In the genomic region with DNA sequence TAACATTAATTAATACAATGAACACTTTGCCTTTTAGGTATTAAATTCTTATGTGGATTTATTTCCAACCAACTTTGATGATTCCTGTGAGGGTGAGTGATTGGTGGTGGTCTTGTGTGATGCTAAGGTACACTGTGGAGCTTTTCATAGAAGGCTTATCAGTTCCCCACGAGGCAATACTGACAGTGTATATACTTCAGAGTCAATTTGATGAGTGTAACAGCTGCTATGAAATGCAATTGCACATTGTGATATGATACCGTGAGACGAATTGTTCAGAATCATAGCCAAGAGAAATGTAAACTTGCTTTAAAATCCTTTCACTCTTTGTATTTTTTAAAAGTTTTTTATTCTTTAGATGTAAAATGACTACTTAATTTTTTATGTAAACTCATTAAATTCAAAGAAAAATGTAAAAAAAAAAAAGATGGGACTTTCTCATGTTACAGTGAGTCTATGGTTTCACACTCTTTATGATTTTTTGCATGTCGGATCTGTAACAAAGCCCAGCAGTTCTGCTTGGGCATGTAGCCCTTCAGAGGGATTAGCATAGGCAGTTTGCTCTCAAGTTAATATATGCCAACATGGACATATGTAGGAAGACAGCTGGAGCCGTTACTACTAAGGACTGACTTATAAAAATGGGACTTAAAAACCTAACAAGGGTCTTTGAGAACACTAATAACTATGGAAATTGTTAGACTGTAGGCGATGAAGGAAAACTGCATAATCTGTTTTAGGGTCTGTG, we compare ENCODE assay signal across 32 mouse cellular contexts. TPM values are rescaled to one million over a fixed set of nuclear protein-coding genes. Genes with fewer than 3 reads are reported as not detected.
DNase-seq lines count a peak whose midpoint lies in the region; ATAC-seq and TF ChIP-seq lines count a peak whose summit lies in the region.
"Had no signal": no experiment of that assay in that cellular context is flagged by ENCODE, and none has a peak within 500 bp of the region (broad histone marks: within the 10 kb centered on the region; RNA-seq: fewer than 3 reads in every experiment).

No protein-coding gene starts in this region.

- no peaks in the 10 kb centered on the region for H3K9me3 ChIP-seq in forebrain, postnatal 0 days (ENCODE audit: low read length)
- H3K9me3 ChIP-seq in forebrain, embryonic 11.5 days (ENCODE audit: control insufficient read depth, low read length) = no peaks in the 10 kb centered on the region
- H3K9me3 ChIP-seq in midbrain, embryonic 11.5 days (ENCODE audit: control insufficient read depth, low read length) = no peaks in the 10 kb centered on the region
- H3K9me3 ChIP-seq in midbrain, embryonic 16.5 days (replicated peaks; ENCODE audit: control insufficient read depth, low read length, poor library complexity, severe bottlenecking) = no peaks in the 10 kb centered on the region
- H3K9me3 ChIP-seq in limb, embryonic 13.5 days = no peaks in the 10 kb centered on the region
- H3K9me3 ChIP-seq: embryonic facial prominence, embryonic 13.5 days; forebrain, embryonic 10.5 days; hindbrain, embryonic 12.5 days had no signal

- no peak for DNase-seq in forebrain, postnatal 0 days
- DNase-seq in forebrain, embryonic 11.5 days (ENCODE audit: low spot score) = no peak
- peak; percentile 26 for DNase-seq in midbrain, embryonic 11.5 days (ENCODE audit: low spot score, missing footprints)
- DNase-seq in thymus, postnatal 36 days = no peak
- DNase-seq: adrenal gland, adult 2 months; adrenal gland, postnatal 14 days; B cell, adult 2 months; cerebellum, adult 11 months; cerebellum, adult 2 months; cerebellum, adult 9-11 months; cerebellum, postnatal 25 days; gastrocnemius, postnatal 25 days had no signal

- ATAC-seq in forebrain, postnatal 0 days = peak; percentile 34; the same call in 1 of the 2 replicates
- ATAC-seq in forebrain, embryonic 11.5 days (replicated peaks; ENCODE audit: low FRiP score) = no peak
- no peak for ATAC-seq in midbrain, embryonic 11.5 days (ENCODE audit: low FRiP score)
- no peak for ATAC-seq in midbrain, embryonic 16.5 days
- ATAC-seq in limb, embryonic 13.5 days (ENCODE audit: low FRiP score, low read depth) = peak; percentile 79
- ATAC-seq in megakaryocyte progenitor cell, adult 5-6 weeks (replicated peaks; ENCODE audit: poor library complexity) = no peak
- ATAC-seq: CD4-positive, CD25-positive, alpha-beta regulatory T cell, adult 4 months; forebrain, embryonic 14.5 days; hindbrain, embryonic 16.5 days had no signal

- H3K4me3 ChIP-seq in forebrain, postnatal 0 days (ENCODE audit: low read depth, low read length) = no peak overlapping the region
- H3K4me3 ChIP-seq in forebrain, embryonic 11.5 days (ENCODE audit: low read depth, low read length) = no peak overlapping the region
- no peak overlapping the region for H3K4me3 ChIP-seq in midbrain, embryonic 11.5 days (ENCODE audit: low read depth, low read length)
- no peak overlapping the region for H3K4me3 ChIP-seq in midbrain, embryonic 16.5 days (ENCODE audit: low read depth, low read length)
- H3K4me3 ChIP-seq in limb, embryonic 13.5 days = no peak overlapping the region
- H3K4me3 ChIP-seq: embryonic facial prominence, embryonic 13.5 days; forebrain, embryonic 10.5 days; hindbrain, embryonic 12.5 days had no signal

- no peak for TF ChIP-seq CTCF in forebrain, postnatal 0 days (IDR thresholded peaks at IDR 0.05; ENCODE audit: low read depth)

- no peak overlapping the region for H3K27ac ChIP-seq in forebrain, postnatal 0 days (ENCODE audit: low read depth, low read length)
- no peak overlapping the region for H3K27ac ChIP-seq in forebrain, embryonic 11.5 days (ENCODE audit: low read depth, low read length)
- H3K27ac ChIP-seq in midbrain, embryonic 11.5 days (ENCODE audit: low read depth, low read length) = no peak overlapping the region
- no peak overlapping the region for H3K27ac ChIP-seq in midbrain, embryonic 16.5 days (ENCODE audit: low read length)
- H3K27ac ChIP-seq in limb, embryonic 13.5 days = no peak overlapping the region
- H3K27ac ChIP-seq: embryonic facial prominence, embryonic 13.5 days; forebrain, embryonic 10.5 days; hindbrain, embryonic 12.5 days had no signal

- 67% methylated on average over 6 of the region's 6 CpGs for WGBS in forebrain, postnatal 0 days
- 79% methylated on average over 6 of the region's 6 CpGs for WGBS in forebrain, embryonic 11.5 days
- 85% methylated on average over 6 of the region's 6 CpGs for WGBS in midbrain, embryonic 11.5 days
- 75% methylated on average over 6 of the region's 6 CpGs for WGBS in midbrain, embryonic 16.5 days
- 54% methylated on average over 6 of the region's 6 CpGs for WGBS in limb, embryonic 13.5 days

- no peaks in the 10 kb centered on the region for H3K4me1 ChIP-seq in forebrain, postnatal 0 days (ENCODE audit: insufficient read depth)
- no peaks in the 10 kb centered on the region for H3K4me1 ChIP-seq in forebrain, embryonic 11.5 days (replicated peaks; ENCODE audit: control insufficient read depth, insufficient read depth, low read length)
- H3K4me1 ChIP-seq in midbrain, embryonic 11.5 days (ENCODE audit: control insufficient read depth, insufficient read depth, low read length) = no peaks in the 10 kb centered on the region; the same call in 1 of the 2 replicates
- H3K4me1 ChIP-seq in midbrain, embryonic 16.5 days (ENCODE audit: control insufficient read depth, insufficient read depth, low read length) = peaks cover 3% of the 10 kb centered on the region; the same call in 1 of the 2 replicates
- peaks cover 8% of the 10 kb centered on the region for H3K4me1 ChIP-seq in limb, embryonic 13.5 days

- H3K4me2 ChIP-seq in forebrain, postnatal 0 days (ENCODE audit: low read depth) = no peak overlapping the region
- no peak overlapping the region for H3K4me2 ChIP-seq in forebrain, embryonic 11.5 days (ENCODE audit: low read depth, low read length, severe bottlenecking)
- H3K4me2 ChIP-seq in midbrain, embryonic 11.5 days = no peak overlapping the region
- H3K4me2 ChIP-seq in midbrain, embryonic 16.5 days (ENCODE audit: low read length) = no peak overlapping the region
- no peak overlapping the region for H3K4me2 ChIP-seq in limb, embryonic 13.5 days (replicated peaks)
- H3K4me2 ChIP-seq: embryonic facial prominence, embryonic 13.5 days; heart, embryonic 11.5 days; hindbrain, embryonic 12.5 days had no signal

- H3K9ac ChIP-seq in forebrain, postnatal 0 days = no peak overlapping the region
- no peak overlapping the region for H3K9ac ChIP-seq in forebrain, embryonic 11.5 days (ENCODE audit: low read length)
- H3K9ac ChIP-seq in midbrain, embryonic 11.5 days (ENCODE audit: low read length) = no peak overlapping the region
- H3K9ac ChIP-seq in midbrain, embryonic 16.5 days (ENCODE audit: low read depth, low read length) = no peak overlapping the region
- no peak overlapping the region for H3K9ac ChIP-seq in limb, embryonic 13.5 days
- H3K9ac ChIP-seq: embryonic facial prominence, embryonic 13.5 days; hindbrain, embryonic 12.5 days had no signal

- no peaks in the 10 kb centered on the region for H3K27me3 ChIP-seq in forebrain, postnatal 0 days (ENCODE audit: insufficient read depth, low read length)
- H3K27me3 ChIP-seq in forebrain, embryonic 11.5 days (ENCODE audit: control insufficient read depth, insufficient read depth, low read length) = no peaks in the 10 kb centered on the region
- no peaks in the 10 kb centered on the region for H3K27me3 ChIP-seq in midbrain, embryonic 11.5 days (ENCODE audit: control insufficient read depth, insufficient read depth, low read length)
- H3K27me3 ChIP-seq in midbrain, embryonic 16.5 days (ENCODE audit: control insufficient read depth, insufficient read depth, low read depth, low read length) = no peaks in the 10 kb centered on the region
- H3K27me3 ChIP-seq in limb, embryonic 13.5 days = no peaks in the 10 kb centered on the region
- H3K27me3 ChIP-seq: embryonic facial prominence, embryonic 13.5 days; hindbrain, embryonic 12.5 days had no signal

- no peaks in the 10 kb centered on the region for H3K36me3 ChIP-seq in forebrain, postnatal 0 days (ENCODE audit: insufficient read depth)
- H3K36me3 ChIP-seq in forebrain, embryonic 11.5 days (ENCODE audit: control insufficient read depth, insufficient read depth, low read length) = no peaks in the 10 kb centered on the region
- H3K36me3 ChIP-seq in midbrain, embryonic 11.5 days (ENCODE audit: control insufficient read depth, insufficient read depth, low read length) = no peaks in the 10 kb centered on the region
- no peaks in the 10 kb centered on the region for H3K36me3 ChIP-seq in midbrain, embryonic 16.5 days (ENCODE audit: control insufficient read depth, insufficient read depth, low read length)
- H3K36me3 ChIP-seq in limb, embryonic 13.5 days = no peaks in the 10 kb centered on the region
- H3K36me3 ChIP-seq: embryonic facial prominence, embryonic 13.5 days; forebrain, embryonic 10.5 days; hindbrain, embryonic 12.5 days had no signal

RNA-seq across cellular contexts. Expression of a gene that starts 1.2 kb away (rescaled TPM):
- not detected in 2 replicates for total RNA-seq in forebrain, postnatal 0 days (2014; rRNA removed)
- not detected in 2 replicates for polyA plus RNA-seq in forebrain, postnatal 0 days (2015; fragmentation: Nextera tagmentation; extraction: Ambion mirVana)
- polyA plus RNA-seq in forebrain, embryonic 11.5 days (2014; fragmentation: Nextera tagmentation; extraction: Ambion mirVana) = not detected in 2 replicates
- polyA plus RNA-seq in midbrain, embryonic 11.5 days (2014; fragmentation: Nextera tagmentation; extraction: Ambion mirVana) = not detected in 2 replicates
- not detected in 2 replicates for polyA plus RNA-seq in midbrain, embryonic 16.5 days (2015; fragmentation: Nextera tagmentation; extraction: Ambion mirVana)
- not detected in 2 replicates for polyA plus RNA-seq in limb, embryonic 13.5 days (2015; fragmentation: Nextera tagmentation; extraction: Ambion mirVana)
- not detected in 2 replicates for total RNA-seq in megakaryocyte progenitor cell, adult 5-6 weeks (2015)
- total RNA-seq in megakaryocyte progenitor cell, adult 5-6 weeks (2017) = not detected in 2 replicates
- total RNA-seq: adrenal gland, adult 2 months; adrenal gland, postnatal 14 days; adrenal gland, postnatal 4 days; common myeloid progenitor, adult 5-6 weeks; gastrocnemius, adult 8-10 months; gastrocnemius, postnatal 25 days; heart, adult 8-10 months; heart, postnatal 25 days; hematopoietic stem cell, adult 5-6 weeks; MEL had no signal
- polyA plus RNA-seq: adrenal gland, adult 2 months; CD4-positive, CD25-positive, alpha-beta regulatory T cell, adult 4 months; cerebellum, adult 2 months; embryonic facial prominence, embryonic 13.5 days; forebrain, embryonic 10.5 days; forebrain, embryonic 14.5 days; gonadal fat pad, adult 2 months; heart, embryonic 11.5 days; heart, embryonic 14.5 days; heart, postnatal 0 days; hindbrain, embryonic 12.5 days; hindbrain, embryonic 16.5 days had no signal

RNA-seq across cellular contexts. Expression of a gene that starts 23.3 kb away (rescaled TPM):
- total RNA-seq in forebrain, postnatal 0 days (2014; rRNA removed) = 25.3 and 33.4 TPM in 2 replicates
- polyA plus RNA-seq in forebrain, postnatal 0 days (2015; fragmentation: Nextera tagmentation; extraction: Ambion mirVana) = 10.2 and 12.1 TPM in 2 replicates
- 22.4 and 24.4 TPM in 2 replicates for polyA plus RNA-seq in forebrain, embryonic 11.5 days (2014; fragmentation: Nextera tagmentation; extraction: Ambion mirVana)
- 17.3 and 18.5 TPM in 2 replicates for polyA plus RNA-seq in midbrain, embryonic 11.5 days (2014; fragmentation: Nextera tagmentation; extraction: Ambion mirVana)
- 13.2 and 14.8 TPM in 2 replicates for polyA plus RNA-seq in midbrain, embryonic 16.5 days (2015; fragmentation: Nextera tagmentation; extraction: Ambion mirVana)
- polyA plus RNA-seq in limb, embryonic 13.5 days (2015; fragmentation: Nextera tagmentation; extraction: Ambion mirVana) = 62.1 and 71.9 TPM in 2 replicates
- total RNA-seq in megakaryocyte progenitor cell, adult 5-6 weeks (2015) = 0.07 TPM in 1 of 2 replicates, not detected in the other
- total RNA-seq in megakaryocyte progenitor cell, adult 5-6 weeks (2017) = not detected in 2 replicates
- total RNA-seq: hematopoietic stem cell, adult 5-6 weeks; MEL had no signal
- polyA plus RNA-seq: CD4-positive, CD25-positive, alpha-beta regulatory T cell, adult 4 months had no signal

Comparison
In these comparisons a context has a peak if more than half of its experiments do, and no peak if none do; other contexts are left out.
1. ATAC-seq: peak in forebrain, postnatal 0 days (single experiment) and limb, embryonic 13.5 days (single experiment); none in forebrain, embryonic 11.5 days (single experiment), midbrain, embryonic 11.5 days (single experiment), midbrain, embryonic 16.5 days (single experiment) and megakaryocyte progenitor cell, adult 5-6 weeks (single experiment).